In the genomic region with DNA sequence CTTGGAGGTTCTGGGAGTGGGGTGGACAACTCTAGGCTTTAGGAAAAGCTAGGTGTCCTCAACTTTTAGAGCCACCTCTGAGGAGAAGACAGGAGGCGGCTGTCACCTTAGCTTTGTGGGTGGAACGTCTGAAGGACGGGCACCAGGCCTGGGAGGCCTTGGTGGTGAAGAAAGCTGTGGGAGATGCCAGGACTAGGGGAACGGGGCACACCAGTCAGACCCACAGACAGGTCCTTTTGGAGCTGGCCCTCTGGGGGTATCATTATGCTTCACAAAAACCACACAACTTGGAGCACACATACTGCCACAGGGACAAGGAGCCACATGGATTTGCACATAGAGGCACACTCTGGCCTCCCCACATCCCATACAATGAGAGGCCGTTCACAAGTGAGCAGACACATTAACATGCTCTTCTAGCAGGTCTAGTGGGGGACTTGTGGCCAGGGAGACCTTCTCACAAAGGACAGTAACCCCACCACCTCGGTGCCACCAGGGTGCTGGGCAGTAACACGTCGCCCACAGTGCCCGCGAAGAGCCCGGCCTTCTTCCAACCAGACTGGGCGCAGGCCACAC, we compare ENCODE assay signal across 9 mouse cellular contexts. TPM values are rescaled to one million over a fixed set of nuclear protein-coding genes. Genes with fewer than 3 reads are reported as not detected.
DNase-seq lines count a peak whose midpoint lies in the region; ATAC-seq and TF ChIP-seq lines count a peak whose summit lies in the region.
"Had no signal": no experiment of that assay in that cellular context is flagged by ENCODE, and none has a peak within 500 bp of the region (broad histone marks: within the 10 kb centered on the region; RNA-seq: fewer than 3 reads in every experiment).

No protein-coding gene starts in this region.

- peak; percentile 46 for DNase-seq in cerebellum, adult 11-12 months
- DNase-seq in cerebellum, postnatal 4 days (ENCODE audit: low spot score in 2 of 2) = no peak
- DNase-seq in spleen, adult 2 months (ENCODE audit: low read depth in 1 of 2, low spot score in 2 of 2) = no peak
- no peak for DNase-seq in spleen, adult 18-20 months
- DNase-seq in liver, embryonic 11.5 days (ENCODE audit: low spot score) = no peak
- DNase-seq in stomach, postnatal 0 days (ENCODE audit: low spot score) = no peak
- DNase-seq in left cerebral cortex, postnatal 36 days (ENCODE audit: low spot score in 2 of 2) = no peak
- no peak for DNase-seq in retina, embryonic 14.5 days (ENCODE audit: low spot score)

- no peak for TF ChIP-seq CTCF in spleen, adult 2 months (IDR thresholded peaks at IDR 0.05; ENCODE audit: extremely low read depth, insufficient read depth, insufficient read length, insufficient replicate concordance)
- TF ChIP-seq CTCF in stomach, postnatal 0 days (IDR thresholded peaks at IDR 0.05; ENCODE audit: low read depth) = no peak

- H3K4me3 ChIP-seq in spleen, adult 2 months (ENCODE audit: extremely low read depth, insufficient read depth, insufficient read length) = peak overlapping the region; percentile 31; the same call in 1 of the 2 replicates
- peak overlapping the region; percentile 56 for H3K4me3 ChIP-seq in liver, embryonic 11.5 days (ENCODE audit: low read depth, low read length)
- H3K4me3 ChIP-seq in stomach, postnatal 0 days (ENCODE audit: low read depth, low read length) = peak overlapping the region; percentile 71

- H3K36me3 ChIP-seq in spleen, adult 2 months (ENCODE audit: control insufficient read depth, insufficient read depth, low read length) = no peaks in the 10 kb centered on the region
- no peaks in the 10 kb centered on the region for H3K36me3 ChIP-seq in liver, embryonic 11.5 days (ENCODE audit: control insufficient read depth, insufficient read depth, low read length)
- no peaks in the 10 kb centered on the region for H3K36me3 ChIP-seq in stomach, postnatal 0 days (ENCODE audit: control insufficient read depth, insufficient read depth, low read length)

- peak overlapping the region; percentile 57 for H3K9ac ChIP-seq in liver, embryonic 11.5 days (ENCODE audit: low read depth, low read length)
- H3K9ac ChIP-seq in stomach, postnatal 0 days (ENCODE audit: low read length) = peak overlapping the region; percentile 76

- 0 out of 2 replicates have a peak, but pooled peaks have one; percentile 4 for ATAC-seq in liver, embryonic 11.5 days (replicated peaks; ENCODE audit: low FRiP score)
- no peak for ATAC-seq in stomach, postnatal 0 days (ENCODE audit: low FRiP score, low TSS enrichment)

- intact Hi-C loops in left cerebral cortex, postnatal 36 days (cut with DNase I) = no loop called here

- H3K4me2 ChIP-seq in liver, embryonic 11.5 days = peak overlapping the region; percentile 57
- peak overlapping the region; percentile 73 for H3K4me2 ChIP-seq in stomach, postnatal 0 days (replicated peaks; ENCODE audit: low read depth)

- H3K27me3 ChIP-seq in spleen, adult 2 months (ENCODE audit: control insufficient read depth, insufficient read depth, low read length) = peaks cover 12% of the 10 kb centered on the region
- peaks cover 95% of the 10 kb centered on the region for H3K27me3 ChIP-seq in liver, embryonic 11.5 days (replicated peaks; ENCODE audit: control insufficient read depth, insufficient read depth, low read length)
- no peaks in the 10 kb centered on the region for H3K27me3 ChIP-seq in stomach, postnatal 0 days (ENCODE audit: control insufficient read depth, insufficient read depth, low read length)

- H3K9me3 ChIP-seq in liver, embryonic 11.5 days (ENCODE audit: control insufficient read depth, low read length) = no peaks in the 10 kb centered on the region
- H3K9me3 ChIP-seq in stomach, postnatal 0 days (ENCODE audit: control insufficient read depth, low read length) = no peaks in the 10 kb centered on the region

- H3K4me1 ChIP-seq in spleen, adult 2 months (ENCODE audit: control insufficient read depth, insufficient read depth, insufficient read length) = peaks cover 10% of the 10 kb centered on the region
- peaks cover 29% of the 10 kb centered on the region for H3K4me1 ChIP-seq in liver, embryonic 11.5 days (replicated peaks; ENCODE audit: control insufficient read depth, insufficient read depth, low read length)
- H3K4me1 ChIP-seq in stomach, postnatal 0 days (replicated peaks; ENCODE audit: control insufficient read depth, insufficient read depth) = peaks cover 21% of the 10 kb centered on the region

- 49% methylated on average over 12 of the region's 12 CpGs for WGBS in spleen, adult 2 months
- WGBS in liver, embryonic 11.5 days = 29% methylated on average over 12 of the region's 12 CpGs
- WGBS in stomach, postnatal 0 days = 22% methylated on average over 12 of the region's 12 CpGs

- TF ChIP-seq EP300 in stomach, postnatal 0 days (optimal IDR thresholded peaks at IDR 0.05) = no peak

- TF ChIP-seq POLR2A in spleen, adult 2 months (IDR thresholded peaks at IDR 0.05; ENCODE audit: low read depth, low read length) = no peak

- H3K27ac ChIP-seq in spleen, adult 2 months (ENCODE audit: insufficient read depth, low read length) = 0 out of 2 replicates have a peak overlapping the region, but pooled peaks have one; percentile 9
- H3K27ac ChIP-seq in liver, embryonic 11.5 days (ENCODE audit: low read depth, low read length) = peak overlapping the region; percentile 33
- H3K27ac ChIP-seq in stomach, postnatal 0 days (replicated peaks) = peak overlapping the region; percentile 94

RNA-seq across cellular contexts. Expression of gene Chpf2, which starts 17.6 kb away (rescaled TPM):
- 30.0 and 38.9 TPM in 2 replicates for polyA plus RNA-seq in spleen, adult 2 months (2012; rRNA removed)
- 14.6 TPM in 2 replicates for polyA plus RNA-seq in liver, embryonic 11.5 days (2014; fragmentation: Nextera tagmentation; extraction: Ambion mirVana)
- polyA plus RNA-seq in stomach, postnatal 0 days (2015; fragmentation: Nextera tagmentation; extraction: Ambion mirVana) = 18.2 and 19.2 TPM in 2 replicates
- total RNA-seq in left cerebral cortex, postnatal 36 days (2021) = 10 to 100 TPM; 69.2 to 76.9 TPM

RNA-seq across cellular contexts. Expression of gene Smarcd3, which starts 20.0 kb away (rescaled TPM):
- polyA plus RNA-seq in spleen, adult 2 months (2012; rRNA removed) = 2.5 and 3.4 TPM in 2 replicates
- polyA plus RNA-seq in liver, embryonic 11.5 days (2014; fragmentation: Nextera tagmentation; extraction: Ambion mirVana) = 13.6 and 15.2 TPM in 2 replicates
- polyA plus RNA-seq in stomach, postnatal 0 days (2015; fragmentation: Nextera tagmentation; extraction: Ambion mirVana) = 13.3 and 17.8 TPM in 2 replicates
- 100 to 1,000 TPM in 1 of 2 experiments, 10 to 100 TPM in 1; 95.3 to 108 TPM for total RNA-seq in left cerebral cortex, postnatal 36 days (2021)

RNA-seq across cellular contexts. Expression of gene Abcf2, which starts 26.9 kb away (rescaled TPM):
- 30.6 and 43.3 TPM in 2 replicates for polyA plus RNA-seq in spleen, adult 2 months (2012; rRNA removed)
- 122 and 144 TPM in 2 replicates for polyA plus RNA-seq in liver, embryonic 11.5 days (2014; fragmentation: Nextera tagmentation; extraction: Ambion mirVana)
- polyA plus RNA-seq in stomach, postnatal 0 days (2015; fragmentation: Nextera tagmentation; extraction: Ambion mirVana) = 45.2 and 45.3 TPM in 2 replicates
- total RNA-seq in left cerebral cortex, postnatal 36 days (2021) = 10 to 100 TPM; 85.2 to 90.3 TPM

RNA-seq across cellular contexts. Expression of gene 4931409K22Rik, which starts 47.6 kb away (rescaled TPM):
- not detected in 2 replicates for polyA plus RNA-seq in spleen, adult 2 months (2012; rRNA removed)
- 0.18 TPM in 1 of 2 replicates, not detected in the other for polyA plus RNA-seq in liver, embryonic 11.5 days (2014; fragmentation: Nextera tagmentation; extraction: Ambion mirVana)
- polyA plus RNA-seq in stomach, postnatal 0 days (2015; fragmentation: Nextera tagmentation; extraction: Ambion mirVana) = 0.08 TPM in 1 of 2 replicates, not detected in the other
- under 1 TPM in 1 of 2 experiments, not detected in 1; 0.23 TPM for total RNA-seq in left cerebral cortex, postnatal 36 days (2021)
- total RNA-seq: monocyte, adult 5-6 weeks had no signal

Comparison
In these comparisons a context has a peak if more than half of its experiments do, and no peak if none do; other contexts are left out.
1. H3K27ac ChIP-seq: peak in every context shown above with its lines; median percentile 94 in stomach, postnatal 0 days; 33 in liver, embryonic 11.5 days; 9 in spleen, adult 2 months.